Mouse (Mus musculus): Measurements from ENCODE around the gene Slc35e3.
"Not testable (repeated sequence)": the region's sequence is repeated elsewhere in the genome, so short reads cannot be mapped to it uniquely, and the experiment has no call there.

Gene Slc35e3

DNA sequence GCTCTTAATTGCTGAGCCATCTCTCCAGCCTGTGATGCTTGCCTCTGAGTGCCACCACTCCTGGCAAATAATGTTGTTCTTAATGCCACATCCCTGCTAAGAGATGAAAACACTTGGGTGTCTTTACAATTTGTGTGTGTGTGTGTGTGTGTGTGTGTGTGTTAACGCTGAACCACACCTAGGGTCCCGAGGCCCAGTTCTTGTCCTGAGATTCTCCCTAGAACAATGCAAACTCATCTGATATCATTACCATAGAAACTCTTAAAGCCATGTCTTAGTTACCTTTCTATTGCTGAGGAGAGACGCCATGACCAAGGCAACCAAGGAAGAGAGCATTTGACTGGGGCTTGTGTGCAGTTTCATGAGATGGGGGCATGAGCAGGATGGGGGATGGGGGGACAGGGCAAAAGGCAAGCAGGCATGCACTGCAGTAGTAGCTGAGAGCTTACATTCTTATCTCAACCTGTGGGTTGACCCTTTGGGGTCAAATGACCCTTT is 32.1 kb downstream of the Slc35e3 start:
- no peak for DNase-seq (ENCODE audit: low read depth, low spot score)

GRCm38 (mm10) chr10:117713466-117713865 is 32.7 kb downstream of the Slc35e3 start:
- no peak for DNase-seq (ENCODE audit: low read depth, low spot score)

GRCm38 (mm10) chr10:117712871-117713270 is 33.3 kb downstream of the Slc35e3 start:
- DNase-seq (ENCODE audit: low read depth, low spot score): no peak

- no peak for DNase-seq (ENCODE audit: low read depth, low spot score)
Measured at GRCm38 (mm10) chr10:117712191-117712754, 33.9 kb downstream of the Slc35e3 start.

GRCm38 (mm10) chr10:117711408-117711807 is 34.8 kb downstream of the Slc35e3 start:
- no peak for DNase-seq (ENCODE audit: low read depth, low spot score)

DNA sequence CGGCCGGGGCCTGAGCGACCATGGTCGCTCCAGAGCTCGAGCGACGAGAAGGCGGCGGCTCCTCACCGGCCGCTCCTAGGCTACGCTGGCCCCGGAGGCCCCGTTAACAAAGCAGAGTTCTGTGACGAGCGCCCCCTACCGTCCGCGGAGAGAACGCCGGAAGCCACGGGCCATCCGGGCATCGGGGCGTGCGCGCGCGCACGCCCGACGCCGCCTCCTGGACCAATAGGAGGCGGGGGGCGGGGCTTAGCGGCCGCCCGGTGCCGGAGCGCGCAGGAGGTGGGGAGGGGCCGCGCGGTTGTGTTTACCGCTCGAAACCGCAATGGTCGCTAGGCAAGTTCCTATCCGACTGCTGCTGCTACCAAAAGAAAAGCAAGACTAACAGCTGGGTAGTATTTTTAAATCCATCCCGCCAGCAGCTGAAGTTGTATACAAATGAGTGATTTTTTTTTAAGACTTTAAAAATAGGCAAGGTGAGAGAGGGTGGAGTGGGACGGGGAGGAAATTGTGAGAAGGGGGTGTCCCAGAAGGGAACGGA is 35.5 kb downstream of the Slc35e3 start, which contains the start of gene Mdm2:
TSS of gene Mdm2 (minus strand) at position 155 of the 538 bp plus-strand sequence.
- DNase-seq (ENCODE audit: low read depth, low spot score): peak; percentile 97

- peak; percentile 93 for DNase-seq (ENCODE audit: low read depth, low spot score)
Measured at GRCm38 (mm10) chr10:117709930-117710603, 36.1 kb downstream of the Slc35e3 start.

DNA sequence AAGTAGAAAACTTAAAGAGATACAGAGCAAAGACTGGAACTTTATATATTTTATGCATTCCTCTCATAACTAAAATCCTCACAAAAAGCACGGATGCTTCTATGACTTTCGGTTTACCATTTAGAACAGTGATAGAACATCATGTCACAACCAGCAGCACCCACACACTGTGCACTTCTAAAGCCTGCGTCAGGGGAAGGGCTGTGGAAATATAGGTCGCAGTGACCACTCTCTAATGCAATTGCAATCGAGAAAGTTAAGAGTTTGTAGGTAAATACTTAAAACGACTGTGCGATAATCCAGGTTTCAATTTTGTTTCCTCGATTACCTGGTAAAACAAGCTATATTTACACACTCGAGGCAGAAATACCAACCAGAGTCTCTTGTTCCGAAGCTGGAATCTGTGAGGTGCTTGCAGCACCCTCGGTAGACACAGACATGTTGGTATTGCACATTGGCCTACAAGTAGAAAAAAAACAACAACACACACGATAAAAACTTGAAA is 36.8 kb downstream of the Slc35e3 start:
- DNase-seq (ENCODE audit: low read depth, low spot score): no peak

GRCm38 (mm10) chr10:117708856-117709255 is 37.3 kb downstream of the Slc35e3 start:
- DNase-seq (ENCODE audit: low read depth, low spot score): no peak

DNA sequence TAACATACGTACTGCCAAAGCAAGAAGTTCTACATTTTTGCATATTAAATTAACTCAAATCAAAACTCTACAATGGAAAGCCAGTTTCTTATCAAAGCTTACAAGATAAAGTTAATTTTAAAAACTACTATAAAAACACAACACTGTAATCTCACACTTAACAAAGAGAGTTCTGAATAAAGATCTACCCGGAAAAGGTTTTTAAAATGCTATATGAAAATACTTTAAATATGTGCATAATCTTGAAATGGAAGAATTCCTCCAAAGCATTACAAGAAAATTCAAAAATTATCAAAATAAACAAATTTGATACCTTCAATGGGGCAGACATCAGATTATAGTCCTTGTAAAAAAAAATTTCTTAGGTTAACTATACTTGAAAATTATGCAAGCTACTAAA is 37.8 kb downstream of the Slc35e3 start:
- no peak for DNase-seq (ENCODE audit: low read depth, low spot score)

DNA sequence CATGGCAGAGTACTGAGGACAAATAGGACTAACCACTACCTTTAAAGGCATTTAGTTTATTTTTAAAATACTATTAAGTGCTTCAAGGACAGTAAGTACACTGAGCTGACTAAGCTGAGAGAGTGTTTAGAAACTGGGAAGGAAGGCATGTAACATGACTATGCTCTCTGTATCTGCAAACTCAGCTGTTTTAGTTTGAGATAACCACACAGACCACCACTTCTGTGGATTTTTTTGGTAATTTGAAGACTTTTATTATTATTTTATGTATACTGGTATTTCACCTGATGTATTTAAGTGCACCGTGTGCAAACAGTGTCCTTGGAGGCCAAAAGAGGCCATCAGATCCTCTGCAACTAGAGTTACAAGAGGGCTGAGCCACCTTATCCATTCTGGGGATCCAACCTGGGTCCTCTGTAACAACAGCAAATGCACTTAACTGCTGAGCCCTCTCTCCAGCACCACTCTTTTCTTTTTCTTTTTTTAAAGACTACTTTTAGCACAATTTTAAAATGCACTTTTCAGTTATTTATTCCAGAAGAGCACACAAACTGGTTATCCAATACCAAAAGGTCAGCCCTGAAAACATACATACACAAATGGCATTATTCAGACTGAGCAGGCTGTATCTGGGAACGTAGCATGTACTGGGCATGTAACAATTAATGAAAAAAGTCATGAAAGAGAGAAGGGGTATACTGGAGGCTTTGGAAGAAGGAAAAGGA is 38.9 kb downstream of the Slc35e3 start:
- DNase-seq (ENCODE audit: low read depth, low spot score): no peak

DNA sequence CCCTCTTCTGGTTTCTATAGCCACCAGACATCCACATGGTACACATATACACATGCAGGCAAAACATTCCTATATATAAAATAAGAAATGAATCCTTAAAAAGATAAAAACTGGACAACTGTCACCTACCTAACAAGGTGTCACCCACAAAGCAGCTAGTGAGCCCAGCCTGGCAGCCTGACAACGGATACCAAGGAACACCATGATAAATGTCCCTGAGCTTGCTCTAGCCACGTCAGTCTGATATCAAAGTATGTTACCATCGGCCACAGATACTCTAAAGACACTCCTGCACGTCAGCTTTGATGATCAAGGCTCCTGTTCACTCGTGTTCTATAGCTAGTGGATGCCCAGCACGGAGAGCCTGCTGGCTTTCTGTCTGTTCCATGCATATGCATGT is 39.7 kb downstream of the Slc35e3 start:
- DNase-seq (ENCODE audit: low read depth, low spot score): no peak

GRCm38 (mm10) chr10:117705806-117706205 is 40.4 kb downstream of the Slc35e3 start:
- DNase-seq (ENCODE audit: low read depth, low spot score): no peak

DNA sequence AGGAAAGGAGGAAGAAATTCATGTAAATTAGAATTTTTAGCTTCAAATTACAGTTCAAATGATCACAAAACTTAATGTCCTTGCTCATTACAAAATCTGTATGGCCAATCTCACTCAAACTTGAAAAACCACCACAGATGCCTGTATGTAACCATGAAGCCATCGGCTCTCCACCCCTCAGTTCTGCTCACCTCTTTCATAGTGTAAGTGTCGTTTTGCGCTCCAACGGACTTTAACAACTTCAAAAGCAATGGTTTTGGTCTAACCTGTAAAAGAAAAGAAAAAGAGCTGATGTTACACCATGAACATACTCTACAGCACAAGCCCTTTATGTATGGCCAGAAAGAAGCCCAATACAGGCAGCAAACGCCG is 41.2 kb downstream of the Slc35e3 start:
- no peak for DNase-seq (ENCODE audit: low read depth, low spot score)

DNA sequence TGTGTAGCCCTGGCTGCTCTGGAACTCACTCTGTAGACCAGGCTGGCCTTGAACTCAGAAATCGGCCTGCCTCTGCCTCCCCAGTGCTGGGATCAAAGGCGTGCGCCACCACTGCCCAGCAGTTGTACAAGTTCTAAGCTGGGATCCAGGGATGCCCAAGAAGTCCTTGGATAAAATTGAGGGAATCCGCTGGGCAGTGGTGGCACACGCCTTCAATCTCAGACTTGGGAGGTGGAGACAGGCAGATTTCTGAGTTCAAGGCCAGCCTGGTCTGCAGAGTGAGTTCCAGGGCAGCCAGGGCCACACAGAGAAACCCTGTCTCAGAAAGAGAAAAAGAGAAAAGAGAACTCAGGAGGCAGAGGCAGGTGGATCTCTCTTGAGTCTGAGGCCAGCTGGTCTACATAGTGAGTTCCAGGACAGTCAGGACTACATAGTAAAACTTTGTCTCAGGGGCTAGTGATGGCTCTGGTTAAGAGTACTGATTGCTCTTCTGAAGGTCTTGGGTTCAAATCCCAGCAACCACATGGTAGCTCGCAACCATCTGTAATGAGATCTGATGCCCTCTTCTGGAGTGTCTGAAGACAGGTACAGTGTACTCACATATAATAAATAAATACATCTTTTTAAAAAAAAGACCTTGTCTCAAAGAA is 41.7 kb downstream of the Slc35e3 start:
- not testable (repeated sequence) for DNase-seq (ENCODE audit: low read depth, low spot score)

- DNase-seq (ENCODE audit: low read depth, low spot score): no peak
Measured at GRCm38 (mm10) chr10:117703506-117703905, 42.7 kb downstream of the Slc35e3 start.

DNA sequence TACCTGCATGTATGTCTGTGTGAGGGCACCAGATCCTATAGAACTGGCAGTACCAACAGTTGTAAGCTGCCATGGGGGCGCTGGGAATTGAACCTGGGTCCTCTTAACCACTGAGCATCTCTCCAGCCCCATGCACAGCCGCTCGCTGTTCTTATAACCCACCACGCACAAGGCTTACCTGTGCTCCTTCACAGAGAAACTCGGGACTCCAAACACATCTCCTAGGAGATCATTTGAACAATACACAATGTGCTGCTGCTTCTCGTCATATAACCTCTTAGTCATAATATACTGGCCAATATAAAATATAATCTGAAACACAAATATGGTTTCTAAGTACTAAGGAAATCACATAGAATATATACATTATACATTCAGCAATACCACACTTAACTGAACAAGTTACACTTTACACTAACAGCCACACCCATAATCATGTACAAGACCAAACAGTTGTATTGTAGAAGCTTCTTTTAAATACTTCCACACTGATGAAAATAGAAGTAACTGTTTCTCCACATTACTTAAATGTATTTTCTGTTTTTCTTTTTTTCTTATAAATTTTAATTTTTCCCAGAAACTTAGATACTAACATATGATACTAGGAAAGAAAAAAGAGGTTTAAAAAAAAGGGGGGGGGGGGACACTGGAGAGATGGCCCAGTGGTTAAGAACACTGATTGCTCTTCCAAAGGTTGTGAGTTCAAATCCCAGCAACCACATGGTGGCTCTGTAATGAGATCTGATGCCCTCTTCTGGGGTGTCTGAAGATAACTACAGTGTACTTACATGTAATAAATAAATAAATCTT is 43.9 kb downstream of the Slc35e3 start:
- DNase-seq (ENCODE audit: low read depth, low spot score): no peak

DNA sequence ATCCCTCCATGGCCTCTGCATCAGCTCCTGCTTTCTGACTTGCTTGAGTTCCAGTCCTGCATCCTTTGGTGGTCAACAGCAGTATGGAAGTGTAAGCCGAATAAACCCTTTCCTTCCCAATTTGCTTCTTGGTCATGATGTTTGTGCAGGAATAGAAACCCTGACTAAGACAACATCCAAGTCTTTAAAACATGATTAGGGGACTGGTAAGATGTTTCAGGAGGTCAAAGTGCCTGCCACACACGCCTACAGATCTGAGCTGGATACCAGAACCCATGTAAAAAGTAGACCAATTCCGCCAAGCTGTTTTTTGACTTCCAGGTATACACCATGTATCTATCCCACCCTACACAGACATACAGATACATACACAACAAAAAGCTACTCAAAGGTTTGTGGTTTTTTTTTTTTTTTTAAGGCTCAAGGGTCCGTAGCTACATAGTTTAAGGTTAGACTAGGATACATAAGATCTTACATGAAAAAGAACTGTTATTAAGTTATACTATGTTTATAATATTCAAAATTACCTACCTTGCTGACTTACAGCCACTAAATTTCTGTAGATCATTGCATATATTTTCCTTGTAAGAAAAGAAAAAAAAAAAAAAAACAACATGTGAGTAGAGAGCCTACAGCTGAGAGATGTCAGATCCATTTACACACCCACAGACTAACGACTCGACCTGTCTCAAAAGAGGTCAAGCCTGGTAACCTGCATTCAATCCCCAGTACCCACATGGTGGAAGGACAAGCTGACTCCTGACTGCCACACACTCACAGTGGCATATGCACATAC is 44.9 kb downstream of the Slc35e3 start:
- no peak for DNase-seq (ENCODE audit: low read depth, low spot score)

DNA sequence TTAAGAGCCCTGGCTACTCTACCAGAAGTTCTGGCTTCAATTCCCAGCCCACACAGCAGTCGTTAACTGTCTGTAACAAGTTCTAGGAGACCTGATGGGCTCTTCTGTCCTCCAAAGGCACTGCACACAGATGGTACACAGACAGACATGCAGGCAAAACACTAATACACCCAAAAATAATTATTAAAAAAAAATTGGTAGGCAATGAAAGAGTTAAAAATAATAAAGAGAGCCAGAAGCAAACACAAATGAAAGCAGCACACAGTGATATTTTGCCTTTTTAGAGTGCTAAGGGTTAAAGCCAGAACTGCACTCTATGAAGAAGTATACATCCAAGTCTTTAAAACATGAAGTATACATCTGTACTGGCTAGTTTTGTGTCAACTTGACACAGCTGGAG is 45.7 kb downstream of the Slc35e3 start:
- DNase-seq (ENCODE audit: low read depth, low spot score): no peak

DNA sequence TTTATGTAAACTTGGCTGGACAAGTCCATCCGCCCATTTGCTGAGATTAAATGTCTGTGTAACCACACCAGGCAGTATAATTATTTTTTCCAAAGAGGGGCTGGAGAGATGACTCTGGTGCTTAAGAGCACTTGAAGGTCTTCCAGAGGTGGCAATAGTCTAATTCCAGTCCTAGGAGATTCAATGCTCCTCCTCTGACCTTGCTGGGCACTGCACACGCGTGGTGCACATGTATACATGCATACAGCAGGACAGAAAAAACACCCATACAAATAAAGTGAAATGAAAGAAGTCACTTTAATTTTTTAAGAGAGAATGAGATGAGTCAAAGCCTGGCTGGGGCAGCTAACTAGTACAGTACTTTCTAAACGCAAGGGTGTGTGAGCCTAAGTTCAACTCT is 46.3 kb downstream of the Slc35e3 start:
- no peak for DNase-seq (ENCODE audit: low read depth, low spot score)

All from ZHBTc4 (cell line).